Mouse (Mus musculus): ENCODE measurements at regions not wholly inside any gene's neighbourhood (a gene's known extent, or its start where the extent isn't known, plus 50 kb on each side); places are given as distances from the start of the nearest gene placed in this dataset.

DNA sequence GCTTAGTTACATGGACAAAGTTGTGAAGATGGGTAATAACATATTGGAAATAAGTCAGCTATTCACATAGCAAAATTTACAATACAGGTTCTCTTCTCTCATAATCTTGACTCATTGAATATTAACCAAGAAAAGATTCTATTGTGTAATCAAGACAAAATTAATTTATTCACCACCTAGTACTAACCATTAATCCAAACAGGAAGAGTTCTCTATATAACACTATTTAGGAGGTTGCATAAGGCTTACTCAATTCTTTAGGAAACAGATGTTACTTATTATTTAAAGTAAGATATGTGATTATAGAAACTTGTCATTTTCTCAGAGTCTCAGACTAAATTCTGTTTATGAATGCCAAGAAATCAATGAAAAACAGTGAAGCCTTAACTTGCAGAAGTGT, 600.4 kb upstream of the Tusc1 start:
- no peak for DNase-seq

DNA sequence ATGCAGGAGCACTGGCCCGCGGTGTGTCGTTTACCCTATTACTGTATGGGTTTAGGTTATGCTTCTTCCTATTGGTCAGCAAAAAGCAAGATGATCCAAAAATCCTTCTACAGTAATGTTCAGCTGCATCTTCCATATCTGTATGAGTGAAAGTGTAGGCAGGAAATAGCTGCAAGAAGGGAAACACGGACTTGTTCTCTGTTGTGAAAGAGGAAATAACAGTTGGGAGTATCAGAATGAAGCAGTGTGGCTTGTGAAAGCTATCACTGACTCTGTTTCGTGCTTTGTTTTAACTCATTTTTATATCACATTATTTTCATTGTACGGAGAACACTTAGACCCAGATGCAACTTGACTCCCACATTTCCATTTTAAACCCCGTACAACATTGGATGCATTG, 591.8 kb upstream of the Tusc1 start:
- no peak for DNase-seq

DNA sequence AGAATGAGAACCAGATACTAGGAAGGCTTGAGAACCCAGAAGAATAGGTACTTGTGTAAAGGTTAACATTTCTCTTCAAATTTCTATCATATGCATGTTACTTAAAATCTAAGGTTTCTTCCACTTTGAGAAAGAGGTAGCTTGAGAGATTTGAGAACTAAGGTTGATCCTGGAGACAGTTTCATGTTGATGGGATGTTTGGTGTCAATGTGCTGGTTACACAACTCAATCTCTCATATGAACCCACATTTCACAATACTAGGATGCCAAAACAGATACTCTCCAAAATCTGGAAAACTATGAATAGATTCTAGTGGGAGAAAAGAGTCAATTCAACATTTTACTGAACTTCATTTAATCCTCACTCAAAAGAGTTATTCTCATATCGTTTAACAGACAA, 589.1 kb upstream of the Tusc1 start:
- no peak for DNase-seq

DNA sequence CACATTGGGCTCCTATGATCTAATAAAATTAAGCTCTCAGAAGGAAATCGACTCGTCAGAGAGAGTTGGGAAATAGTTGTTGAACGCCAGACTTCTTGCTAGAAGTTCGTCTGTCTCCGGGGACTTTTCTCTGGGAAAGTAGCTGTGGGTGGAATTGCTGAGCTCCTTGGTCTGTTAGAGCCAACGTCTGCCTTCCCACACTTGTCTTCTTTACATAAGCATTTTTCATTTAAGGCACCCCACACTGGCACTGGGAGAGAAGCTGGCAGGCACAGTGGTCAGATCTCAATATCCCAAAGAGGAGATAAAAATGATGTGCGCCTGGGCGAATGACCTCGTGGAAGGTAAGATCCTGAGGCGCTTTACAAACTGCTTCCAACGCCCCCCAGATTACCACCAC, 551.3 kb upstream of the Tusc1 start:
- DNase-seq = no peak

DNA sequence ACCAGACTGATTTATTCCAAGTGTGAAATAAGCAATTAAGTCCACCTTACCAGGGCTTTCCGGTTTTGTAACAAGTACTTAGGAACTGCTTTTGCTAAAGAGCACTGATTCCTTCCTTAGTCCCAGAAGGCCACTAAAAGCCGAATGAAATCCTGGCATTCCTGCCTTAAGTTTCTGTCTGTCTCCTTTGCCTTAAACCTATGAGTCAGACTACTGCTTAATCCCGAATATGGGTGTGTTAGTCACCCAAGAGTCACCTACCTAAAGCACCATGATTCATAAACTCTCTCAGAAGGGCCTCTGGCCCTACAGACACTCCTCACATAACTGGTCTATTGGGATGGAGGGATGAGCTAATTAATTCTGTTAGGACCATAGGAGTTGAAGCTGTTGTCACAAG, 546.0 kb upstream of the Tusc1 start:
- no peak for DNase-seq

DNA sequence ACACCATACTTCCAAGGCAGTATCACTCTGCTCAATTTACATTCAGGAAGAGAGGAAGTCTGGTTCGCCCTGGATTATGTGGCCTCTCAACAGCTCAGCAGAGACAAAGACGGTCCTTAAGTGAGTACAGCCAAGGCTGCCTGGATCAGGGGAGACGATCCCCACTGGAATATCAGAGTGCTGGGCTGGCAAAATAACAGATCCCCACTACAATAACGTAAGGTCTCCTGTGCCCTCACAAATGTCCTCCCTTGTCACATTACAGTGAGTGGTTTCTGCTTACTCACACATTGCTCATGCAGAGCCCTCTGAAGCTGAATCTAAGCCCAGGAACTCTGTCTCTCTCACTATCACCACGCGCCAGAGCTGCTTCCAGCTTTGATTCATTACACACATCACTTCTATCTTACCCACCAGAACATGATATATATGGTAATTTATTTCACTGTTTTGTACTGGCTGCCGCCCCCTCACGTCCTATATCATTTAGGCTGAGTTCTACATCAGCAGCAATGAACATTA, 544.1 kb upstream of the Tusc1 start:
- DNase-seq = no peak

DNA sequence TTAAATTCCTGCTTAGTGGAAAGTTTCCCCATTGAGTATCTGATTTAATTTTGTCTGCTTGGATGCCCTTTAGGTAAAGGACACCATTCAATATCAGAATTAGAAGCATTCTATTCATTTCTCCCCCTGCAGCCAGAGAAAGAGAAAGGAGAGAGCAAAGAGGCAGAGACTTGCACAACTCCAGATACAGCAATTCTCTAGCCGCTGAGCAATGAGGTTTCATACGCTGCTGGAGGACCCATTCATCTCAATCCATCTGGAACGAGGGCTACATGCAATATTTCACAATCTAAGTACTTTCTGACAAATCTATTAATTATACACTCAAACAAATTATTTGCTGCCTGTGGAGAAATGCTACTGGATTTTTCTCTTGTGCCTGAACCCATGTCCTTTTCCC, 538.0 kb upstream of the Tusc1 start:
- no peak for DNase-seq

DNA sequence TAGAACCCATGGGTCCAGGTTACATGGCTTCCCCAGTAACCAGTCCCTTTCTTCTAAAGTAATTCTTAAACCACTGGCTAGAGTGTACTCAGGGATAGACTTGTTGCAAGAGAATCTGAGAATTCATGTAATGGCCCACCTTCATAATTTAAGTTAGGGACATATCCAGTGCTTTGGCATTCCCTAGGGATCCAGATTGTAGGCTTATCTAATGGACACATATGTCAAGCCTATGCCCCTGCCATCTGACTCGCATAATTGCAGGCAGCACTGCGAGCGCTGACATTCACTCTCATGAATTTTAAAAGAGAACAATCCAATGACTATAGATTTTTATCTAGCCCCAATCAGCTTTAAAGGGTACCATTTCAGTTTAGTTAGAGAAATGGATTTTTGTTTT, 518.1 kb upstream of the Tusc1 start:
- no peak for DNase-seq

DNA sequence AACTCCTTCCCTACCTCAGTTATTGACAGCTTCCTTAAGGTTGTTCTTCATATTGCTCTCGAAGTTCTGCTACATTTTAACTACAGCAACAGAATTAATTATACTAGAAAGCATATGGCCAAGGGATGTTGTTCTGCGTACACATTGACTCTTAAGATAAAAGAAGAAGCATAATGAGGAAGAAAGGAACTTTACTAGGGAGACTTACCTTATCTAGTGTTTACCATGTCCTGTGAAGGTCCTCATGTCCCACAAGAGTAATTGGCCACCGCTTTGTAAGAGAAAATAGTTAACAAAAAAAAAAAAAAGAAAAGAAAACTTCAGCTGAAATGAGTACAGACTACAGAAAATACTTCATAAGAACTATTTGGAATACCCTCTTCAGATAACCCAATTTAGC, 513.9 kb upstream of the Tusc1 start:
- no peak for DNase-seq

DNA sequence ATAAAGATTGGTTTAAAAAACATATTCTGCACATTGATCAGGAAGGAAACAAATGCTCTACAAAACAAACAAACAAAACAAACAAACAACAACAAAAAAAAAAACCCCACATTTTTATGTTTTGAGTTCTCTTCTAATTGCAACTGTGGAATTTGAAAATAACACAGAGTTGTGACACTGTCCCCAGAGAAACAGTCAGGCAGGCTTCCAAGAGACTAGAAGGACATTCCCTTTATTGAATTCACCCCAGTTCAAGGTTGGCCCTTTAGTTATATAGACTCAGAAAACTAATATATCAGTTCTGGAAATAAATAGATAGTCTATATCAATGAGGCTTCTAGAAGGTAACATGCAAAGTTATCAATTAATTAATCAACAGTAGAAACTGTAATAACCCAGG, 495.4 kb upstream of the Tusc1 start:
- no peak for DNase-seq

DNA sequence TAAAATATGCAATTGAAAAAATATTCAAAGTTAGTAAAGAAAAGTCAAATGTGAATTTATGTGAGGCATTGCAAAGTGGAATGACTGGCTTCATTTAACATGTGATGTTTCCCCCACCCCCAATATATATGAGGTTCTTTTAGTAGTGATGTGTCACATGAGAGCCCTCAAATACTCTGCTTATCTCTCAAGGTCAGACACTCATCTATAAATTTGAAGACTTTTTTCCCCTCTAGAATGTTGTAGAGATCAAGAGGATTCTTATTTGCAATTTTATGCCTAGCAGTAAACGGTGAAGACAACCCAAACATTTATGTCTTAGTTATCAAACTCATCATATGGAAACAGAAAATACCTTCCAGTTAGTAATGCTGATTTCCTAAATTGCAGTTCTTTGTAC, 457.8 kb upstream of the Tusc1 start:
- DNase-seq = no peak

DNA sequence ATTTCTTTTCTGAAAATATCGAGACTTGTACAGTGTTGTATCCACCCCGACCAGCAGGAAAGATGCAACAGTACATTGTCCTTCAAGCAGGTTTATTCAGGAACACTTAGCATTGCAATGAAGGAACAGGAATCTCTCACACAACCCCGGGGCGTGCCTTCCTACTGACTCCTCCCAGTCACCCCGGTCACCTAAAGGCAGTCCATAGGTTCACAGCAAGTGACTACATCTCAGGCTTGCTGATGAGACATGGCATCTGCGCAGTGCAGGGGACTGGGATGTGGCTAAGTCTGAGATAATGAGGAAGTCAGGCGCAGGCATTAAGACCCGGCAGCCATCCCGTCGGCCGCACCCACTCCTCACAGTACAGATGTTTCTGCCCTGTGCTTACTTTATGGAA, 454.8 kb upstream of the Tusc1 start:
- no peak for DNase-seq

DNA sequence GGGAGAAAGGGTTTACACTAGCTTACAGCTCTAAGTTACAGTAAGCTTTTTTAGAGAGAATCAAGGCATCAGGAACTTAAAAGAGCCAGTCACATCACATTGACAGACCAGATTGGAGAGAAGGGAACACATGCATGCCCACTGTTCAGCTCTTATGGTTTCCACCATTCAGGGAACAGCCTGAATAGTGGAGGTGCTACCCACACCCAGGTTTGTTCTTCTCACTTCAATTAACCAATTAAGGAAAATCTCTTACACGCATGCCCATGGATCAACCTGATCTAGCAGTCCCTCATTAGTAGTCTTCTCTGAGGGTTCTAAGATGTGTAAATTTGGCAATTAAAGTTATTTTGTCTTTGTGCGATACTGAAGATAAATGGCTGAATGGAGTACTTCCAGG, 419.2 kb upstream of the Tusc1 start:
- DNase-seq = no peak

DNA sequence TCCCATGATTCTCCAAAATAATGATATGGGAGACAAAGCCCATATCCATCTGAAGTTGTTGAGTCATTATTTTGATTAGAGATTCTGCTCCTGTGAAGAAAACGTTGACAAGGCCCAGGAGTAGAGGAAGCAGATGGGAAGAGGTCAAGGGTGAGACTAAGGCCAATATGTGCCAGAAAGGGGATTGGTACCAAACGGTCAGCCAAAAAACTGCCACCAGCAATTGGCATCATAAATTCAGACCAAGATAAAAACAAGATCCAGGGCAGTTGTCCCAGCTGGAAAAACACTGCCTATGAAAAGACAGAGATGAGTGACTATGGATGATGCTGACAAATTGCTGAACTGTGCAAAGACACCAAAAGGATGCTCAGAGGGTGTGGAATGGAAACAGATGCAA, 411.0 kb upstream of the Tusc1 start:
- no peak for DNase-seq

DNA sequence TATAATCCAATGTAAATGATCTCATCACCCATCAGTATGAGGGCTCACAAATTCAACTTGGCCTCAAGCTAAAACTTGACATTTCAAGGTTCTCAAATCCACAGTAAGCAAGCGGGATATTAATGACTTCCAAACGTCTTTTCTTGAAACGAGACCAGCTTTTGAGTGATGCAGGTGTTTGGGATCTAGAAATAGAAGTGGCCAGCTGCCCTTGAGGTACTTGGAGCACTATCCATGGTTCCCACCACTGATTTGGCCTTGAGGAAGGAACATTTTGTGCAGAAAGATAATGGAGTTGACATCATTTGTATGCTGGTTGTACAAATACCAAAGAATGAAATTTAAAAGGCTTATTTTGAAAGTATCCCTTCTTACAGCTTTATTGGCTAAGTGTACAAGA, 378.4 kb upstream of the Tusc1 start:
- no peak for DNase-seq

DNA sequence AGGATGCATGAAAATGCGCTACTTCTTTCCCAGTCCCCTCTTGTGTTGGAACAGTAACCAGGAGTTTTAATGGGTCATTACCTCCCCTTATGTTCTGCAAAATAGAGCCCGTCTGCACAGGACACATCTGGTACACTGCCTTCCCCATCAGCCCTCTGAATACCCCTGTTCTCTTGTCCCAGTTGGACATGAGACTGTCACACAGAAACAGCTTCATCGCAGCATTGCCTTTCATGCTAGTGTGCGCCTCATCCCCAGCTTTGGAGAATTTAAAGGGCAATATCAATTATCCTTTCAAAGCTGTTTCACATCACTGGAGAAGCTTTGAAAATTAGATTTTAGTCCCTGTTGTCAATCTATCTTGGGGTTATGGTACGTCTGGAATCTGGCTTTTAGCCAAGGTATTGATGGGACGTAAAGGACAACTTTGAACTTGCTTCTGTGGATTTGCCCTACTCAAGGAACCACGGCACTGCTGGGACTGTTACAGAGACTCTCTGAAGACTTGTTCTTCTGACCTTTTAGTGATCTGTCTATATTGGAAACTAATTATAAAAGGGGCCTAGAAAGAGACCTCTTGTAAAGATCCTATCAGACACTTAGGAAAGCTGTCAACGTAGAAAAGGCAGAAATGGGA, 341.2 kb upstream of the Tusc1 start:
- no peak for DNase-seq

DNA sequence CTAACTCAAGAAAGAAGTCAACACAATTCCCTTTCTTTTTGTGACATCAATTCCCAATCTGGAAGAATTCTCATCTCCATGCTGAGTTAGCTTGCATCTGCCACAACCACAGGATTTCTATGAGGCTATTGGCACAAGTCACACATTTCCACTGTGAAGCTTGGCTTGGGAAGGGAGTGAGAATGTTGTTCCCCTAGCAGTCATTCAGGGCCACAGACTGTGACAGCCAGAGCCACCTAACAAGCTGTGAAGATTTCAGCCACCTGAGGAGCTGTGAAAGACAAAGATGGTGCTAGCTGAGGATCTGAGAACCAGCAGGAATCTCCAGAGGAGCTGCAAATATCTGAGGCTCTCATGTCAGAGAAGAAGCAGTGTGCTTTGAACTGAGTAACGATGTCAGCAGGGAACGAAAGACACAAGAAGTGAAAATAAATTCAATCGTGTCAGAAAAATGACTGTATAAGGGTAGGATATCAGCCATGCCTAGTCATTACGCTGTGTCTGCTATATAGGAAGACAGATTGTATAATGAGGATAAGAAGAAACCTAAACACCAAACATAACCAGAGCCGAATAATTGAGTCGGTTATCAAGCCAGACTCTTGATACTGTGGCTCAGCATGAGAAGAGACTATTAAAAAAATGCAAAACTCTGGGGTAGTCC, 340.6 kb upstream of the Tusc1 start:
- no peak for DNase-seq

DNA sequence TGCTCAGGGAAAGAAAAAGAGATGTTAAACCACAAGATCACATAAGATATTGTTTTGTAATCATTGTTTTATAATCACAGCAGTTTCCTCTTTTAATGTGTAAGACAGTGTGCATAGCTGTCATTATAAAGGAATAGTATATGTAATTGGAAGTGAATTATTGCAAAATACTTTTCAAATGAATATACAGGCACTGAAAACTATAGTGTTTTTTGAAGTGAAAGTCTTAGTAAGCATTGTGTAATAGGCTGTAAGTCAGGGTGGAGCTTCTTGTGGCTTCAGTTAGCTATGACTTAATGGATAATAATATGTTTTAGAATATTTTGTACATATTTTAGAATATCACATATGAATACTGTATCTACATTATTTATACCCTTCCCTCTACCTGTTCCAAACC, 333.7 kb upstream of the Tusc1 start:
- no peak for DNase-seq

DNA sequence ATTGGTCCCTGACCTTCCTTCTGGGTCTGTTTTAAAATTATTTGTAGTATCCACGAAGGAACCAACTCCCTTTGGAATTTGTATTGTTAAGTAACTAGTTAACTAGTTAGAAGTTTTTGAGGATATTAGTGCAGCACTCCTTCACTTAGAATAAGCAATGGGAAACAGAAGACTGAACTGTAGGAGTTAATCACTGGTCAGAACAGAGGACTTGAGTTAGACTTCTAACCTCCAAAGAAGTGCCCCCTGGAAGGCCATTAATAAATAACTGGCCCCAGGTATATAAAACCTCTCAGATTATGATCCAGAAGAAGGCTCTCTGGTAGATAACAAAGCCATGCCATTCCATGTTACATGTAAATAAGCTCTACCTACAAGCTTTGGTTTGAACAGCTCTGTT, 329.0 kb upstream of the Tusc1 start:
- no peak for DNase-seq

DNA sequence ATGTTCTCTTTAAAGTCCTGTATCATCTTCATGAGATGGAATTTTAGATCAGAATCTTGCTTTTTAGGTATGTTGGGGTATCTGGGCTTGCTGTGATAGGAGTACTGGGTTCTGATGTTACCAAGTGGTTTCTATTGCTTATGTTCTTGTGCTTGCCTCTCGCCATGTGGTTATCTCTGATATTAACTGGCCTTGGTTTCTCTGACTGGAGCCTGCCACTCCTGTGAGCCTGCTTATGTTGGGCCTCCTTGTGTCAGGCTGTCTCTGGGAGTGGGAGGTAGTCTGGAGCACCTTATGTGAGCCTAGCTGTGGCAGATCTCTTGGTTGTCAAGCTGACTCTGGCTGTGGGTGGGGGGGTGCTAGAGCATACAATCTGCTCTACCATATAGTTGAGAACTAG, 302.9 kb upstream of the Tusc1 start:
- DNase-seq = no peak

DNA sequence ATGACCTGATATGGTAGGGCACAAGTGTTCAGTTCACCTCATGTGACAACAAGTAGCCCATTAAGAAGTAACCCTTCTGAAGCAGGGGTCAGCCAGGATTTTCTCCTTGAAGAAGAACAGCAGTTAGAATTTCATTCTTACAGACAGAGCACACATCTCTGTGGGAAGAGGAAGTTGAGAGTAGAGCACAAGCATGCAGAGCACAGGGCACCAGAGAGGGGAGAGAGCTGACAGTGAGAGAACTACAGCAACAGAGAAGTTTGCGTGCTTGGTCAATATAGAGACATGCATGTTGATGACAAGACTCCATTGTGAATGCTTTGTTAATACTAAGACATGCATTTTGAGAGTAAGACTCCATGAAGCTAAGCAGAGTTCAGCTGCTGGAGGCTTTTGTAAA, 263.2 kb upstream of the Tusc1 start:
- no peak for DNase-seq

DNA sequence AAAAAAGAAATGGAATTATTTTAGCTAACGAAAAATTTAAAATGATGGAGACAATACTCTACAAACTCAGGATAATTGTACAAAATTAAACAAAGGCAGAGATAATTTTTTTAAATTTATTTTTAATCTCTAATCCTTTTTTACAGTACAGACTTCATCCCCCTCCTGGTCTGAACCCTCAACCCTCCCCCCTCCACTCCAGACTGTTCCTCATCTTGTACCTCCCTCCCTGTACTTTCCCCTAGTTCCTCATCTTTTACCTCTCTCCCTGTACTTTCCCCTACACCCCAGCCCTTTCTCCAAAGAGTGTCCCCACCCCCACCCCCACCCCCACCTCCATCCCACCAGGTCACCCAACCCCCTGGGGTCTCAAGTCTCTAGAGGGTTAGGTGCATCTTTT, 249.0 kb upstream of the Tusc1 start:
- no peak for DNase-seq

DNA sequence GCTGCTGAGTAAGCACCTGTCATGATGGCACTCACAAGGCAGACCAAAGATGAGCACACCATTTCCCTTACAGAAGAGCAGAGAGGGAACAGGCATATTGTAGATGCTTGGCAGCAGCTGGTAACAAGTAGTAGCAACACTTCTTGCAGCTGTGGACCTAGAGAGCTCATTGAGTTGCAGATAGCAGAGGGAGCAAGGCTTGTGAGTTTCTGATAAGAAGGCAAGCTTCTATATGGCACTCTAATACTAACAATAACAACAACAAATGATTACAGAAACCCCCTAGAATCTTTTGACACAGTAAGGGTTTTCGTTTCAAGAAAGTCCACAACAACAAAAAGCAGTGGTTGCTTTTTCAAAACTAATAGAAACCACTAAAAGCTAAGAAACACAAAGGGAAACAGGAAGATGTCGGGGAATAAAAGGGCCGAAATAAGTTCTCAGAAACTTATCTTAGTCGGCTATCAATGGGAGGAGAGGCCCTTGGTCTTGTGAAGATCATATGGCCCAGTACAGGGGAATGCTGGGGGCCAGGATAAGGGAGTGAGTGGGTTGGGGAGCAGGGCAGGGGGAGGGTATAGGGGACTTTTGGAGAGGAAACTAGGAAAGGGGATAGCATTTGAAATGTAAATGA, 248.5 kb upstream of the Tusc1 start:
- DNase-seq = no peak

DNA sequence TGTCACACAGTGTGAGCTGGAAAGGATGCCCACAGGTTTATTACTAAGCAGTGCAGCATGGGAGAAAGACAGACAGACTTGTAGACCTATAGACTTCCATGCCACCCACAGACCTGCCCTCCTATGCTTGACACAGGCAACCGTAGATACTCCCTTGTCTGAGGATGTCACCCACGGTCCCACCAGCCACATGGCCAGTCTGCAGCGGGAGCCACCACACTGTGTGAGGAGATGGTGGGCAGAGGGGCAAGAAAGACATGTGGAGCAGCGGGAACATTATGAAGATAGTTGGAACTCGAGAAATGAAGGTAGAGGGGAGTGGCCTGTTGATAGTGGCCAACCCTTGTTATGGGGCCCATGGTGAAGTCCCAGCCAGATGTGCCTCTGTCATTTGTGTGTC, 244.0 kb upstream of the Tusc1 start:
- no peak for DNase-seq

Measured in cerebellum, adult 11 months (tissue).